Mouse (Mus musculus): ENCODE results near the gene Aagab. TPM values are rescaled to one million over a fixed set of nuclear protein-coding genes. Genes with fewer than 3 reads are reported as not detected.
A peak's percentile ranks its signal among the peaks of the same experiment; 100 is the strongest.

The Aagab gene
- polyA plus RNA-seq, 1 experiment: 14.1 TPM

GRCm38 (mm10) chr9:63641983-63642646 lies 39.7 kb downstream of the Aagab start:
- H3K36me3 ChIP-seq (ENCODE audit: control insufficient read depth, insufficient read depth, low read length): peaks cover 3% of the 10 kb centered on the region; the same call in 1 of the 2 replicates
- no peak overlapping the region for H3K27ac ChIP-seq (ENCODE audit: insufficient read depth, low read length)
- H3K27me3 ChIP-seq (ENCODE audit: control insufficient read depth, insufficient read depth, low read length): no peaks in the 10 kb centered on the region
- TF ChIP-seq CTCF (IDR thresholded peaks at IDR 0.05; ENCODE audit: extremely low read depth, insufficient read depth, insufficient read length, insufficient replicate concordance) (no peak), POLR2A (IDR thresholded peaks at IDR 0.05; ENCODE audit: low read depth, low read length) (no peak)
- WGBS: 60% methylated on average over 4 of the region's 4 CpGs
- DNase-seq (ENCODE audit: low read depth in 1 of 2, low spot score in 2 of 2): no peak
- no peaks in the 10 kb centered on the region for H3K4me1 ChIP-seq (ENCODE audit: control insufficient read depth, insufficient read depth, insufficient read length)
- no peak overlapping the region for H3K4me3 ChIP-seq (ENCODE audit: extremely low read depth, insufficient read depth, insufficient read length)

DNA sequence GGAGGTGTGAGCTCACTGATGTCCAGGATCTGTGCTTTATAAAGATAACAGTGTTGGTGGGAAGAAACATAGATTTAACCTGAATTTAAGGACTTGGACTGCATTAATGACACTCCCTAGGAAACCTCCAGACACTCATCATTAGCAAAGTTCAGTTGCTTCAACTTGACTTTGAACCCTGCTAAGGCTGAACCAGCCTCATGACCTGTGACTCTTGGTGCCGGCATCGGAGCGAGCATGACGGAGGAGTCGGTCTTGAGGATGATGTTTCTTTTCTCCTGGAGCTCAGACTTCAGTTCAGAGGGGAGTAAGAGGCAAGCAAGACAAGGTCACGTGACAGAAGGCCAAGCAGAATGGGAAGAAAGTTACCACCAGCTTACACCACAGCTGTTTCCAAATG lies 41.6 kb downstream of the Aagab start:
- Histone ChIP-seq H3K4me3 (ENCODE audit: extremely low read depth, insufficient read depth, insufficient read length) (no peak overlapping the region), H3K4me1 (ENCODE audit: control insufficient read depth, insufficient read depth, insufficient read length) (no peaks in the 10 kb centered on the region), H3K27me3 (ENCODE audit: control insufficient read depth, insufficient read depth, low read length) (no peaks in the 10 kb centered on the region), H3K27ac (ENCODE audit: insufficient read depth, low read length) (no peak overlapping the region), H3K36me3 (ENCODE audit: control insufficient read depth, insufficient read depth, low read length) (peaks cover 4% of the 10 kb centered on the region; the same call in 1 of the 2 replicates)
- no peak for DNase-seq (ENCODE audit: low read depth in 1 of 2, low spot score in 2 of 2)
- no peak for TF ChIP-seq POLR2A (IDR thresholded peaks at IDR 0.05; ENCODE audit: low read depth, low read length)
- no peak for TF ChIP-seq CTCF (IDR thresholded peaks at IDR 0.05; ENCODE audit: extremely low read depth, insufficient read depth, insufficient read length, insufficient replicate concordance)
- 93% methylated on average over 6 of the region's 6 CpGs for WGBS

DNA sequence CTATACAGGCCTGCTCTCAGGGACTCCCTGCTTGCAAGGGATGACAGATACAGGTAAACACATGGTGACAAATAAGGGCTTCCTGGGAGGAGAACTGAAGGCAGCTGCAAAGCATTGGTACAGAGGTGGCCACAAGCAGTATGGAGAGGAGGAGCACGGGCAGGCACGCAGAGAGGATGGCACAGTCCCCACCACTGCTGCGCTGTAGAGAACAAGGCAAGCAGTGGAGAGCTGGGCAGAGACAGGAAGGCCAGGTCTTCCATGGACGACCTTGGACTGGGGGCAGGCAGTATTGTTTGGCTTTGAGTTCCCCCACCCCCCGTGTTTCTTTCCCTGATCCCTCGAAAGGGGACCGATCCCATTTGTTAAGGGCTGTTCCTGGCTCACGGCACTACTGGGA lies 42.6 kb downstream of the Aagab start:
- DNase-seq (ENCODE audit: low read depth in 1 of 2, low spot score in 2 of 2): no peak
- Histone ChIP-seq H3K4me3 (ENCODE audit: extremely low read depth, insufficient read depth, insufficient read length) (no peak overlapping the region), H3K4me1 (ENCODE audit: control insufficient read depth, insufficient read depth, insufficient read length) (no peaks in the 10 kb centered on the region), H3K36me3 (ENCODE audit: control insufficient read depth, insufficient read depth, low read length) (peaks cover 10% of the 10 kb centered on the region), H3K27ac (ENCODE audit: insufficient read depth, low read length) (no peak overlapping the region), H3K27me3 (ENCODE audit: control insufficient read depth, insufficient read depth, low read length) (no peaks in the 10 kb centered on the region)
- TF ChIP-seq CTCF (IDR thresholded peaks at IDR 0.05; ENCODE audit: extremely low read depth, insufficient read depth, insufficient read length, insufficient replicate concordance) (no peak), POLR2A (IDR thresholded peaks at IDR 0.05; ENCODE audit: low read depth, low read length) (no peak)
- 90% methylated on average over 8 of the region's 8 CpGs for WGBS

- no peak overlapping the region for H3K4me3 ChIP-seq (ENCODE audit: extremely low read depth, insufficient read depth, insufficient read length)
- no peak for DNase-seq (ENCODE audit: low read depth in 1 of 2, low spot score in 2 of 2)
- no peak overlapping the region for H3K27ac ChIP-seq (ENCODE audit: insufficient read depth, low read length)
- no peaks in the 10 kb centered on the region for H3K27me3 ChIP-seq (ENCODE audit: control insufficient read depth, insufficient read depth, low read length)
- no peak for TF ChIP-seq CTCF (IDR thresholded peaks at IDR 0.05; ENCODE audit: extremely low read depth, insufficient read depth, insufficient read length, insufficient replicate concordance)
- no peak for TF ChIP-seq POLR2A (IDR thresholded peaks at IDR 0.05; ENCODE audit: low read depth, low read length)
- WGBS: 69% methylated on average over 9 of the region's 9 CpGs
- H3K36me3 ChIP-seq (ENCODE audit: control insufficient read depth, insufficient read depth, low read length): peaks cover 14% of the 10 kb centered on the region
- H3K4me1 ChIP-seq (ENCODE audit: control insufficient read depth, insufficient read depth, insufficient read length): no peaks in the 10 kb centered on the region
These were observed 45.4 kb downstream of the Aagab start for GRCm38 (mm10) chr9:63647581-63648519.

DNA sequence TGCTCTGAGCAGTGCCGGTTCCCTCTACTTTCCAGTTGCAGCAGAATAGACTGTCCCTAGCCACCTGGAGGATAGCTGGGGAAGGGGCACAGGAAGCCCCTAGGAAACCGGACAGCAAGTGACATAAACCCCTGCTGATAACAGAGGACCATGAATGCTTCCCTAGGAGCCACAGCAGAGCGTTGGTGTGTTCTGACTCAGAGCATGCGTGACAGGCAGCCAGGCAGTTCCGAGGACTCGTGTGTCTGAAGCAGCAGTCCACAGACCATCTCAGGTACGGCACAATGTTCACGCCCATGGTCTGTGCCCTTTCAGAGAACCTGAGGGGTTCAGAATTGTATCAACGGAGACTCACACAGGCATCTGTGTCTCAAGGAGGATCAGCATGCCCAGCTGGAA lies 46.1 kb downstream of the Aagab start:
- Histone ChIP-seq H3K27ac (ENCODE audit: insufficient read depth, low read length) (no peak overlapping the region), H3K4me3 (ENCODE audit: extremely low read depth, insufficient read depth, insufficient read length) (no peak overlapping the region), H3K27me3 (ENCODE audit: control insufficient read depth, insufficient read depth, low read length) (no peaks in the 10 kb centered on the region), H3K4me1 (ENCODE audit: control insufficient read depth, insufficient read depth, insufficient read length) (no peaks in the 10 kb centered on the region), H3K36me3 (ENCODE audit: control insufficient read depth, insufficient read depth, low read length) (peaks cover 15% of the 10 kb centered on the region)
- 94% methylated on average over 9 of the region's 9 CpGs for WGBS
- no peak for DNase-seq (ENCODE audit: low read depth in 1 of 2, low spot score in 2 of 2)
- TF ChIP-seq CTCF (IDR thresholded peaks at IDR 0.05; ENCODE audit: extremely low read depth, insufficient read depth, insufficient read length, insufficient replicate concordance): no peak
- no peak for TF ChIP-seq POLR2A (IDR thresholded peaks at IDR 0.05; ENCODE audit: low read depth, low read length)

GRCm38 (mm10) chr9:63649841-63650545 lies 47.5 kb downstream of the Aagab start:
- peak; percentile 28; the same call in 1 of the 2 replicates for TF ChIP-seq CTCF (IDR thresholded peaks at IDR 0.05; ENCODE audit: extremely low read depth, insufficient read depth, insufficient read length, insufficient replicate concordance)
- TF ChIP-seq POLR2A (IDR thresholded peaks at IDR 0.05; ENCODE audit: low read depth, low read length): no peak
- Histone ChIP-seq H3K27me3 (ENCODE audit: control insufficient read depth, insufficient read depth, low read length) (no peaks in the 10 kb centered on the region), H3K4me1 (ENCODE audit: control insufficient read depth, insufficient read depth, insufficient read length) (no peaks in the 10 kb centered on the region), H3K36me3 (ENCODE audit: control insufficient read depth, insufficient read depth, low read length) (peaks cover 18% of the 10 kb centered on the region), H3K27ac (ENCODE audit: insufficient read depth, low read length) (no peak overlapping the region), H3K4me3 (ENCODE audit: extremely low read depth, insufficient read depth, insufficient read length) (no peak overlapping the region)
- 82% methylated on average over 8 of the region's 8 CpGs for WGBS
- peak in 1 of 2 experiments; percentile 31 for DNase-seq (ENCODE audit: low read depth in 1 of 2, low spot score in 2 of 2)
